Mouse (Mus musculus) hindbrain, embryonic 14.5 days (tissue): ENCODE results near the gene Myf6. TPM values are rescaled to one million over a fixed set of nuclear protein-coding genes. Genes with fewer than 3 reads are reported as not detected.

ENCODE experiments used
- ATAC-seq: fragments of 200-750 bp; cut with Nextera tagmentation; 2 replicates; pipeline ENCODE4 v1.8.0; 2017; ENCODE audit warnings: moderate number of reproducible peaks, mild to moderate bottlenecking, moderate TSS enrichment, moderate library complexity; ENCODE audit not compliant: low FRiP score
- DNase-seq: peaks from one replicate; pipeline ENCODE4 v3.0.0-alpha.2; 2015; ENCODE audit warnings: low spot score
- H3K27ac ChIP-seq: fragments of 300-500 bp; sonication (generic); 2 replicates; pipeline ENCODE4 v1.5.1; 2014; ENCODE audit warnings: mild to moderate bottlenecking, moderate library complexity
- H3K27me3 ChIP-seq: fragments of 300-500 bp; sonication (generic); 2 replicates; pipeline ENCODE4 v1.6.1; 2014; ENCODE audit warnings: mild to moderate bottlenecking, low read length, mixed read lengths; ENCODE audit not compliant: control insufficient read depth, insufficient read depth
- H3K36me3 ChIP-seq: fragments of 300-500 bp; sonication (generic); replicated peaks from 2 replicates; pipeline ENCODE4 v1.6.1; 2014; ENCODE audit not compliant: control insufficient read depth, insufficient read depth
- H3K4me1 ChIP-seq: fragments of 300-500 bp; sonication (generic); replicated peaks from 2 replicates; pipeline ENCODE4 v1.6.1; 2014; ENCODE audit warnings: antibody characterized with exemption, low read length, mixed read lengths; ENCODE audit not compliant: control insufficient read depth, insufficient read depth
- H3K4me2 ChIP-seq: fragments of 300-500 bp; sonication (generic); replicated peaks from 2 replicates; pipeline ENCODE4 v1.6.1; 2014; ENCODE audit warnings: mild to moderate bottlenecking, moderate library complexity
- H3K4me3 ChIP-seq: fragments of 300-500 bp; sonication (generic); replicated peaks from 2 replicates; pipeline ENCODE4 v1.5.1; 2014; ENCODE audit warnings: mild to moderate bottlenecking, low read length
- H3K9ac ChIP-seq: fragments of 300-500 bp; sonication (generic); 2 replicates; pipeline ENCODE4 v1.6.1; 2014
- H3K9me3 ChIP-seq: fragments of 300-500 bp; sonication (generic); 2 replicates; pipeline ENCODE4 v1.6.1; 2016; ENCODE audit warnings: low read length; ENCODE audit not compliant: control insufficient read depth
- WGBS: fragments of 180-500 bp; shearing (Covaris S2); extraction: QIAGEN DNeasy Blood & Tissue Kit; methylation state at CpG from one replicate; pipeline ENCODE4 v1.1.7; 2014; 5-methylcytosine and 5-hydroxymethylcytosine counted together
- polyA plus RNA-seq: library from polyadenylated mRNA; unstranded; fragments of >200 nt; fragmentation: Nextera tagmentation; extraction: Ambion mirVana; gene quantifications from 2 replicates; pipeline ENCODE4 v1.2.1, GENCODE M21; 2014

Gene Myf6
- polyA plus RNA-seq, 1 experiment from 2014 or later: not detected

DNA sequence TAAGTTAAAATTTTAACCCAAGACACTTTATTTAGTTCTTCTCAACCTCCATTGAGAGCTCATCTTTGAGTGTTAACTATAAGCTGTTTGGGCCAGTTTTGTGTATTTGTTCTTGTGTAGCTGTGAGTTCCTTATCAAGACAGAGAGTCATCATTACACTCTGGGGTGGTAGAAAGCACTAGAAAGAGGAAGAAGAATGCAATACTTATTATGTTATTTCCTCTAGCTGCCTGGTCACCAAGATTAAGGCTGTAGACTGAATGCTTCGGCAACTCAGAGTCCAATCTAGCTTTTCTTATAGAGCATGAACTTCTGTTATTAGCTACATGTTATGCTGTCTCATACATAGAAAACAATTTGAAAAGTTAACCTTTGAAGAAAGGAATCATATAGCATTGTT is 1.9 kb upstream of the Myf6 start:
- Histone ChIP-seq H3K9me3 (no peaks in the 10 kb centered on the region), H3K36me3 (no peaks in the 10 kb centered on the region), H3K9ac (no peak overlapping the region), H3K4me1 (peaks cover 3% of the 10 kb centered on the region; the same call in 1 of the 2 replicates), H3K27me3 (no peaks in the 10 kb centered on the region), H3K27ac (no peak overlapping the region), H3K4me2 (no peak overlapping the region), H3K4me3 (no peak overlapping the region)
- DNase-seq (no peak), ATAC-seq (no peak)
- 92% methylated on average over 1 of the region's 1 CpGs for WGBS

DNA sequence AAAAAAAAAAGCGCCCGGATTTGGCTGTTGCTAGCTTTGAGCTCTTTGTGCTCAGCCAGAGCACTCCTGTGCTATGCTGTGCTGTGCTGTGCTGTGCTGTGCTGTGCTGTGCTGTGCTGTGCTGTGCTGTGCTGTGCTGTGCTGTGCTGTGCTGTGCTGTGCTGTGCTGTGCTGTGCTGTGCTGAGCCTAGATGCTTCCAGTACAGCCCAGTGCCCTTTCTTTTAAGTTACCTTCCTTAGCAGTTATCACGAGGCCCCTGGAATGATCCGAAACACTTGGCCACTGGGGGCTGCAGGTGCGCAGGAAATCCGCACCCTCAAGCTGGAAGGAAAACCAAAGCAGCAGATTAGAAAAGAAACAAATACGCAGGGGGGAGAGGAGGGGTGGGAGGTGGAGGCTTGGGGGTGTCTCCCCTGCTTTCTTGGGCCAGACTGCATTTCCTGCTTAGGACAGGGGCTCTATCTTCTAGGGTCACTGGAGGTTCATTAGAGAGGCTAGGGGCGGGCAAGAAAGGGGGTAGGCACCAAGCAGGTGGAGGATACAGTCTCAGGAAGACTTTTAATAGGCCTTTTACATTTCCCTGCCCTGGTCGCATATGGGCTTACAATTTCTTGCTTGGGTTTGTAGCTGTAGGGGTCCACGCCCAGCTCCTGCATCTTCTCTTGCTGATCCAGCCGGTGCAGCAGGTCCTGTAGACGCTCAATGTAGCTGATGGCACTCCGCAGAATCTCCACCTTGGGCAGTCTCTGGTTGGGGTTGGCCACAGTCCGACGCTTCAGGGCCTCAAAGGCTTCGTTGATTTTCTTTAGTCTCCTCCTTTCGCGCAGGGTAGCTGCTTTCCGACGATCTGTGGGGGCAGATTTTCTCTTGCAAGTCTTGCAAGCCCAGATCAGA is 710 bp downstream of the Myf6 start:
- Histone ChIP-seq H3K27ac (no peak overlapping the region), H3K4me2 (peak overlapping the region; percentile 34), H3K36me3 (no peaks in the 10 kb centered on the region), H3K9me3 (no peaks in the 10 kb centered on the region), H3K9ac (0 out of 2 replicates have a peak overlapping the region, but pooled peaks have one; percentile 1), H3K4me1 (peaks cover 3% of the 10 kb centered on the region; the same call in 1 of the 2 replicates), H3K4me3 (no peak overlapping the region), H3K27me3 (no peaks in the 10 kb centered on the region)
- peak; percentile 51; the same call in 1 of the 2 replicates for ATAC-seq
- no peak for DNase-seq
- WGBS: 55% methylated on average over 19 of the region's 20 CpGs

DNA sequence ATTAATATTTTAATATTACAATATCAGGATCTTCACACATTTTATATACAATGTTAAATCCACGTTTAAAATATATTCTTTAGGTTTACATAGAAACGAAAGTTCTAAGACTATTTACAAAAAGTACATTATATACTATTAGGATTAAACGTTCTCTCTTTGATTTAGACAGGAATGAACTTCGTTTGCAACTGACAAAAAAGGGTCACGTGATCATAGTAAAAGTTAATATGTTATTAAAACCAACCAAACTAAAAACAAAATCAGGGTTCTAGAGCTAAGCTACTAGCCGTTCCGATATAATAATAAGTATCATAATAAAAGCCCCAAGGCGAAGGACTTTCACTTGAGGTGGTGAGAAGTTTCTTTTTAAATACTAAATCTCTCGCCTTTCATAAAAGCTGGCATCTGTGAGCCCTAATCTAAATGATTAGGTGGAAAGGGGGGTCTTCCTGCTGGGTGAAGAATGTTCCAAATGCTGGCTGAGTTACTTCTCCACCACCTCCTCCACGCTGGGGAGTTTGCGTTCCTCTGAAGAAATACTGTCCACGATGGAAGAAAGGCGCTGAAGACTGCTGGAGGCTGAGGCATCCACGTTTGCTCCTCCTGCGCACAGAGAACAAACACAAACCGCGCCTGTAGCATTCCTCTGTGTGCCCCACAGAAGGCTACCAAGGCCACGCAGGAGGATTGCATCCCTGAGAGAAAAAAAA is 1.5 kb downstream of the Myf6 start:
- H3K9ac ChIP-seq: 0 out of 2 replicates have a peak overlapping the region, but pooled peaks have one; percentile 1
- 45% methylated on average over 18 of the region's 18 CpGs for WGBS

DNA sequence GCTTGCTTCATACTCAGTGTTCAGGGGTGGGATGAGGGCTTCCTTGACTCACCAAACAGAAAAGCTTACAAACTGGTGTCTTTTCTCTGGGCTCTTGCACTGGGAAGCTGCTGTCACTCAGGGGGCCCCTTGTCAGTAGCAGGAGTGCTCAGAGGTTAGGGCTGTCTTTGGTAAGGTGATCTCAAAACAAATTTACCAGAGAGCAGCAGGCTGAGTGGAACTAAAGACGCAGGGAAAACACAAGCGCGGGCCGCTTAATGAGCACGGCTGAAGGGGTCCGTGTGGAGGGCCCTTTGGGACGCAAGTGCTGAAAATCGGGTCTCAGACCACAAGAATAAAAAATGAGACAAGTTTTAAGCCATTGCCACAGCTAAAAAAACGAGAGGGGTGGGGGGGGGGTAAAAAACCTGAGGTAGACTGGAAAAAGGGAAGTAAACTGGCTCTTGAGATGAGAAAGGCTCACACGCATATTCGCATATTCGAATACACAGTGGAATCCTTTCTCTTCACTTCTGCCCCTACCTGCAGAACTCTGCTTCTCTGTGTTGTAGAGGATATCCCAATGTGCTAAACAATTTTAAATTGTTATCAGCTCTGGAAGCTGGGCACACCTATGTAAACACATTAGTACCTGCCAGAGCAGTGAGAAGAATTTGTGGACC is 5.8 kb downstream of the Myf6 start:
- Histone ChIP-seq H3K9me3 (no peaks in the 10 kb centered on the region), H3K4me2 (no peak overlapping the region), H3K4me3 (no peak overlapping the region), H3K27ac (no peak overlapping the region), H3K27me3 (no peaks in the 10 kb centered on the region), H3K9ac (no peak overlapping the region), H3K36me3 (no peaks in the 10 kb centered on the region), H3K4me1 (no peaks in the 10 kb centered on the region; the same call in 1 of the 2 replicates)
- DNase-seq (no peak), ATAC-seq (no peak)
- WGBS: 35% methylated on average over 12 of the region's 12 CpGs

More for the DNA sequence above, 1.5 kb downstream of the Myf6 start:
- peak; percentile 17; the same call in 1 of the 2 replicates for ATAC-seq
- Histone ChIP-seq H3K27ac (no peak overlapping the region), H3K4me1 (peaks cover 3% of the 10 kb centered on the region; the same call in 1 of the 2 replicates), H3K9me3 (no peaks in the 10 kb centered on the region), H3K4me3 (no peak overlapping the region), H3K36me3 (no peaks in the 10 kb centered on the region), H3K4me2 (peak overlapping the region; percentile 34), H3K27me3 (no peaks in the 10 kb centered on the region)
- no peak for DNase-seq

DNA sequence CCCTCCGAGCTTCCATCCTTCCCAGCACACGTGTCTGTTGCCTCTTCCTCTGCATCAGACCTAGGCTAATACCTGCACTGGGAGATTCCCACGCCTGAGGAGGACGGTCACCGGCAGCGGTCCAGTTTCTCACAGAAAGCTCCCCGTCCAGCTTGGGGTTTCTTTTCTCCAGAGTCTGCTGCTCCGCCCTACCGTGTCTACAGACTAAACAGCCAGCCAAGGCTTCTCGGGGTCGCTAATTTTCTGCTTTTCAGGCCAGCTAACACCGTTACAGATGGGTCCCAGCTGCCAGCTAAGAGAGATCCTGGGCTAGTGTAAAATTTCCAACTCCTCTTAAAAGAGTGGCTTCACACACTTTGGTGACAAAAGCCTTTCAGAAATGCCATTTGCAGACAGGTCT is 7.8 kb downstream of the Myf6 start:
- no peak for ATAC-seq
- H3K9me3 ChIP-seq: no peaks in the 10 kb centered on the region
- H3K4me2 ChIP-seq: no peak overlapping the region
- no peaks in the 10 kb centered on the region for H3K27me3 ChIP-seq
- no peak for DNase-seq
- no peaks in the 10 kb centered on the region for H3K4me1 ChIP-seq
- no peak overlapping the region for H3K4me3 ChIP-seq
- no peaks in the 10 kb centered on the region for H3K36me3 ChIP-seq
- WGBS: 76% methylated on average over 12 of the region's 12 CpGs
- no peak overlapping the region for H3K9ac ChIP-seq
- H3K27ac ChIP-seq: no peak overlapping the region

DNA sequence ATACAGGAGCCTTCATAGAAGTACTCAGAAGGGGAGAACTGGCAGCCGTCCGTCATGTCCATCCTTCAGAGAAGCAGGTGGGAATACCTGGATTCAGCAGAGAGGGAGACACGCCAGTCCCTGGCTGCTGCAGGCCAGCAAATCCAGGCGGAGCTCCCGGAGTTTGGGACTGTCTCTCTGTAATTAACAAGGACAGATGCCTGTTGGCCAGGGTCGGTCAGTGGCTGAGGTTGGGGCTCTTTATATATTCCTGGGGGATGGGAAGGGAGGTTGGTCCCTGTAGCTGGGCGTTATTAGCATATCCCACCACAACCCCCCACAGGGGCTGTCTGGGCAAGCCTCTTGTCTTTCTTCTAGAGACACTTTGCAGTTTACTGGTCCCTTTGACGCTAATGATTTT is 8.7 kb downstream of the Myf6 start, which contains the start of gene Myf5:
TSS of gene Myf5 (minus strand) at position 265 of the 400 bp plus-strand sequence.
- H3K4me1 ChIP-seq: no peaks in the 10 kb centered on the region
- H3K4me3 ChIP-seq: no peak within 1 kb of the TSS
- 59% methylated on average over 8 of the region's 8 CpGs for WGBS
- no peak within 1 kb of the TSS for H3K9ac ChIP-seq
- ATAC-seq (no peak), DNase-seq (no peak)
- no peaks in the 10 kb centered on the region for H3K36me3 ChIP-seq
- no peak within 1 kb of the TSS for H3K27ac ChIP-seq
- no peaks in the 10 kb centered on the region for H3K9me3 ChIP-seq
- no peaks in the 10 kb centered on the region for H3K27me3 ChIP-seq
- no peak within 1 kb of the TSS for H3K4me2 ChIP-seq

DNA sequence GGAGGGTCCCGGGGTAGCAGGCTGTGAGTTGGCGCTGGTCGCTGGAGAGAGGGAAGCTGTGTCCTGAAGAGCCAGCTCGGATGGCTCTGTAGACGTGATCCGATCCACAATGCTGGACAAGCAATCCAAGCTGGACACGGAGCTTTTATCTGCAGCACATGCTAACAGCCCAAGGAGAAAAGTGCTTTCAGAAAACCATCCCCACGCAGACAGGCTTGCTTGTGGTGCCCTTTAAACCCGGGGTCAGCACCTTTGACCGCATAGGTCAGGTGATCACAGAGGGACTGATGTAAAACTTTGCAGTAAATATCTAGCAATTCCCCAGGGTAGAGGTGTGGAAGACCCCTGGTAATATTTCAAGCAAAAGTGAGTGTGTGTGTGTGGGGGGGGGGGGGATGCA is 10.5 kb downstream of the Myf6 start:
- Histone ChIP-seq H3K9me3 (no peaks in the 10 kb centered on the region), H3K36me3 (no peaks in the 10 kb centered on the region), H3K9ac (no peak overlapping the region), H3K27ac (no peak overlapping the region), H3K4me2 (peak overlapping the region; percentile 12; the same call in 1 of the 2 replicates), H3K4me3 (no peak overlapping the region), H3K27me3 (no peaks in the 10 kb centered on the region), H3K4me1 (no peaks in the 10 kb centered on the region)
- 70% methylated on average over 10 of the region's 10 CpGs for WGBS
- ATAC-seq (no peak), DNase-seq (no peak)

DNA sequence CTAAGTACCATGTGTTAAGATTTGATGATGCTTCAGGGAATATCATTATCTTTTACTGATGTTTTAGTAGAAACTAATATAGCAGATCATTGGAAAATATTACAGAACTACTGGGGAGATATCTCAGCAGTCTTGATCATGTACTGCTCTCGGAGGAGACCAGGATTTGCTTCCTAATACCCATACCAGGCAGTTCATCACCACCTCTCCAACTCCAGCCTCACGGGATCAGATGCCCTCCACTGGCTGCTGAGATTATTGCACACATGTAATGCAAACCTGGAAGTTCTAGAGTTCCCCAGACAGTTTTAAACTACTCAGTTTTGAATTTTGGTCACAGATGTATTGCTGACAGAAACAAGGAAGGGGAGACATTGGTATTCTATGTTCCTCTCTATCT is 21.0 kb downstream of the Myf6 start:
- no peak overlapping the region for H3K4me2 ChIP-seq
- no peak overlapping the region for H3K27ac ChIP-seq
- no peak overlapping the region for H3K4me3 ChIP-seq
- no peaks in the 10 kb centered on the region for H3K36me3 ChIP-seq
- no peaks in the 10 kb centered on the region for H3K9me3 ChIP-seq
- H3K9ac ChIP-seq: no peak overlapping the region
- H3K4me1 ChIP-seq: no peaks in the 10 kb centered on the region
- H3K27me3 ChIP-seq: no peaks in the 10 kb centered on the region
- 56% methylated on average over 2 of the region's 2 CpGs for WGBS
- DNase-seq (no peak), ATAC-seq (no peak)

DNA sequence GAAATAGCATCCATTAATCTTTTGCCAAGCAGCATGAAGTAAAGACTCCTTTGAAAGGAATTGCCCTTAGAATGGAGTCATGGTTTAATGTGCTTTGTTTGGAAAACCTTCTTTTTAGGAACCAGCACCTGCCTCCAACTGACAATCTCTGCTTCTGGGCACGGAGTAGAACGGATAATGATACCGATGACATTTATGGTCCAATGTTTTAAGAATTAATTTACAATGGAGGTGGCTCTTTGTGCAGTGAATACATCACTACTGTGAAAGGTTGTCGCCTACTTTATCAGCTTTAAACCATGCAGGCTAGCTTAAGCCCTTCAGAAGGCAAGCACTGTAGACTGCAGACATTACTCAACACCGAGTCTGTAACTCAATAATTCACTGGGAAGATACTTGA is 22.8 kb downstream of the Myf6 start:
- H3K4me1 ChIP-seq: no peaks in the 10 kb centered on the region
- H3K4me2 ChIP-seq: no peak overlapping the region
- no peak overlapping the region for H3K9ac ChIP-seq
- DNase-seq (no peak), ATAC-seq (no peak)
- H3K27me3 ChIP-seq: no peaks in the 10 kb centered on the region
- no peaks in the 10 kb centered on the region for H3K9me3 ChIP-seq
- no peak overlapping the region for H3K4me3 ChIP-seq
- H3K27ac ChIP-seq: no peak overlapping the region
- H3K36me3 ChIP-seq: no peaks in the 10 kb centered on the region
- WGBS: 54% methylated on average over 5 of the region's 5 CpGs
